Mouse (Mus musculus) spleen, postnatal 36 days (tissue): ENCODE data around the gene Pbrm1.

Experiments used
- DNase-seq, 2 experiments: peaks; one replicate each; pipeline ENCODE4 v3.0.0; 2022; ENCODE audit warnings: low spot score in 2 of 2, mixed read lengths in 1 of 2

The Pbrm1 gene

GRCm38 (mm10) chr14:31166827-31167226 is 147.9 kb downstream of the Pbrm1 start:
- DNase-seq: no peak

DNA sequence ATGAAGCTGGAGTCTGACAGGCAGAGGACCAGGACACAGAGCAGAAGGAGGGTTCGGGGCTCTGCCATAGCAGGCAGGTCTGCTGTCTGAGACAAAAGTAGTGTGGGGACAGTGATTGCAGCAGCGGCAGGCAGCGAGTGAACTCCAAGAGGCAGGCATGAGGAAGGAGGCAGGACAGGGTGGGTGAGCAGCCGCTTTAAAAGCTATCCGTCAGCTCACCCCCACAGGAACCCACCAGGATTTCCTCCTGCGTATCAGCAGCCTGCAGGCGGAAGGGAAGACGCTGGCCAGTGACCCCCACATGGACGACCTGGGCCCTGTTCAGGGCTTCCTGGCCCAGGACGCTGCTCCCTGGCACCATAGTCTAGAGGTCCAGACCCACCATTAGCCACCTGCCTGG is 149.5 kb downstream of the Pbrm1 start, which contains the start of gene Stab1:
Stab1 (minus strand) TSS at position 217 of the 400 bp plus-strand sequence.
- DNase-seq: no peak

GRCm38 (mm10) chr14:31169508-31169907 is 150.6 kb downstream of the Pbrm1 start:
- no peak for DNase-seq

- DNase-seq: no peak
These were observed 152.0 kb downstream of the Pbrm1 start for GRCm38 (mm10) chr14:31170963-31171362.
